Mouse (Mus musculus) heart, postnatal 4 days (tissue): ENCODE measurements around the gene Ubr4. TPM values are rescaled to one million over a fixed set of nuclear protein-coding genes. Genes with fewer than 3 reads are reported as not detected.
A peak's percentile ranks its signal among the peaks of the same experiment; 100 is the strongest.

ENCODE experiments used
- DNase-seq: peaks from one replicate; pipeline ENCODE4 v3.0.0; 2021
- total RNA-seq, 2 experiments: library from RNA; stranded (reverse); gene quantifications; 2 replicates each; pipeline ENCODE4 v1.2.3; 2021

Gene Ubr4
- 100 to 1,000 TPM; 124 to 126 TPM for total RNA-seq

- peak; percentile 86 for DNase-seq
Measured at GRCm38 (mm10) chr4:139351931-139352711, at the start of gene Ubr4, which contains the start of the genes Mrto4 and Emc1. Gene Ubr4 (plus strand): TSS chr4:139352609. Gene Mrto4 (minus strand): TSS chr4:139352576. Gene Emc1 (plus strand): TSS chr4:139352587.

- no peak for DNase-seq
Measured at GRCm38 (mm10) chr4:139305521-139305920, 46.9 kb upstream of the Ubr4 start.

GRCm38 (mm10) chr4:139307916-139308315 is 44.5 kb upstream of the Ubr4 start:
- no peak for DNase-seq

- DNase-seq, result no peak
Measured at GRCm38 (mm10) chr4:139309651-139310050, 42.8 kb upstream of the Ubr4 start.

- peak; percentile 99 for DNase-seq
Measured at GRCm38 (mm10) chr4:139310171-139310898, 42.1 kb upstream of the Ubr4 start, which contains the start of the genes Pqlc2 and Akr7a5. Gene Pqlc2 (minus strand): TSS chr4:139310708. Gene Akr7a5 (plus strand): TSS chr4:139310744.

GRCm38 (mm10) chr4:139310899-139311701 is 41.3 kb upstream of the Ubr4 start:
- no peak for DNase-seq

GRCm38 (mm10) chr4:139311707-139312106 is 40.7 kb upstream of the Ubr4 start:
- no peak for DNase-seq

GRCm38 (mm10) chr4:139312632-139313031 is 39.8 kb upstream of the Ubr4 start:
- peak; percentile 45 for DNase-seq

- DNase-seq, result no peak
Measured at GRCm38 (mm10) chr4:139318449-139318848, 34.0 kb upstream of the Ubr4 start.

GRCm38 (mm10) chr4:139319740-139320139 is 32.7 kb upstream of the Ubr4 start:
- DNase-seq, result no peak

GRCm38 (mm10) chr4:139330605-139331004 is 21.8 kb upstream of the Ubr4 start:
- DNase-seq, result peak; percentile 81

- no peak for DNase-seq
Measured at GRCm38 (mm10) chr4:139334631-139335295, 17.6 kb upstream of the Ubr4 start.

- DNase-seq, result no peak
Measured at GRCm38 (mm10) chr4:139335507-139335906, 16.9 kb upstream of the Ubr4 start.

- DNase-seq, result peak; percentile 87
Measured at GRCm38 (mm10) chr4:139336822-139337483, 15.5 kb upstream of the Ubr4 start.

GRCm38 (mm10) chr4:139338145-139338544 is 14.3 kb upstream of the Ubr4 start:
- DNase-seq, result no peak

- DNase-seq, result no peak
Measured at GRCm38 (mm10) chr4:139340835-139341234, 11.6 kb upstream of the Ubr4 start.

- peak; percentile 29 for DNase-seq
Measured at GRCm38 (mm10) chr4:139341556-139342233, 10.7 kb upstream of the Ubr4 start.

GRCm38 (mm10) chr4:139343718-139344117 is 8.7 kb upstream of the Ubr4 start:
- DNase-seq, result peak; percentile 32

- DNase-seq, result no peak
Measured at GRCm38 (mm10) chr4:139345416-139346019, 6.9 kb upstream of the Ubr4 start.

GRCm38 (mm10) chr4:139352832-139353231 is 423 bp downstream of the Ubr4 start:
- DNase-seq, result no peak
